In genomic region chr15:59936486-59936885, GRCm38 (mm10) we compare ENCODE assay signal across 18 mouse cellular contexts.
A peak's percentile ranks its signal among the peaks of the same experiment; 100 is the strongest.
DNase-seq lines count a peak whose midpoint lies in the region; ATAC-seq lines count a peak whose summit lies in the region.
"Had no signal": no experiment of that assay in that cellular context is flagged by ENCODE, and none has a peak within 500 bp of the region (broad histone marks: within the 10 kb centered on the region; RNA-seq: fewer than 3 reads in every experiment).

No protein-coding gene starts in this region.

- H3K4me1 ChIP-seq in hindbrain, embryonic 16.5 days (ENCODE audit: control insufficient read depth, insufficient read depth, low read depth, low read length): peaks cover 5% of the 10 kb centered on the region; the same call in 1 of the 2 replicates
- H3K4me1 ChIP-seq in hindbrain, embryonic 13.5 days (replicated peaks): 0 out of 2 replicates have a peak, but pooled peaks cover 6% of the 10 kb centered on the region
- 0 out of 2 replicates have a peak, but pooled peaks cover 13% of the 10 kb centered on the region for H3K4me1 ChIP-seq in lung, embryonic 15.5 days
- H3K4me1 ChIP-seq: heart, embryonic 13.5 days; kidney, embryonic 15.5 days; liver, embryonic 12.5 days; megakaryocyte, embryonic 14.5 days; neural tube, embryonic 12.5 days had no signal

- peaks cover 3% of the 10 kb centered on the region; the same call in 1 of the 2 replicates for H3K9me3 ChIP-seq in hindbrain, embryonic 16.5 days (ENCODE audit: control insufficient read depth, low read length)
- no peaks in the 10 kb centered on the region; the same call in 1 of the 2 replicates for H3K9me3 ChIP-seq in hindbrain, embryonic 13.5 days
- H3K9me3 ChIP-seq in lung, embryonic 15.5 days: no peaks in the 10 kb centered on the region
- H3K9me3 ChIP-seq: G1E; hindbrain, embryonic 15.5 days; kidney, embryonic 15.5 days; liver, embryonic 12.5 days; neural tube, embryonic 12.5 days had no signal

- H3K4me2 ChIP-seq in hindbrain, embryonic 16.5 days (ENCODE audit: low read length): no peak overlapping the region; the same call in 1 of the 2 replicates
- H3K4me2 ChIP-seq in hindbrain, embryonic 13.5 days: no peak overlapping the region
- H3K4me2 ChIP-seq in lung, embryonic 15.5 days: no peak overlapping the region
- H3K4me2 ChIP-seq: heart, embryonic 13.5 days; hindbrain, embryonic 15.5 days; kidney, embryonic 15.5 days; liver, embryonic 12.5 days; neural tube, embryonic 12.5 days had no signal

- no peak overlapping the region for H3K9ac ChIP-seq in hindbrain, embryonic 16.5 days (ENCODE audit: low read depth, low read length)
- no peak overlapping the region for H3K9ac ChIP-seq in hindbrain, embryonic 13.5 days
- H3K9ac ChIP-seq in lung, embryonic 15.5 days: no peak overlapping the region
- H3K9ac ChIP-seq: heart, embryonic 13.5 days; hindbrain, embryonic 15.5 days; kidney, embryonic 15.5 days; liver, embryonic 12.5 days; neural tube, embryonic 12.5 days had no signal

- no peaks in the 10 kb centered on the region for H3K27me3 ChIP-seq in hindbrain, embryonic 16.5 days (replicated peaks; ENCODE audit: control insufficient read depth, insufficient read depth, low read length)
- no peaks in the 10 kb centered on the region for H3K27me3 ChIP-seq in hindbrain, embryonic 13.5 days
- H3K27me3 ChIP-seq in lung, embryonic 15.5 days: no peaks in the 10 kb centered on the region
- H3K27me3 ChIP-seq: heart, embryonic 13.5 days; hindbrain, embryonic 15.5 days; kidney, embryonic 15.5 days; liver, embryonic 12.5 days; megakaryocyte, embryonic 14.5 days; neural tube, embryonic 12.5 days had no signal

- 31% methylated on average over 5 of the region's 5 CpGs for WGBS in hindbrain, embryonic 16.5 days
- 41% methylated on average over 5 of the region's 5 CpGs for WGBS in hindbrain, embryonic 13.5 days
- 15% methylated on average over 5 of the region's 5 CpGs for WGBS in lung, embryonic 15.5 days

- no peaks in the 10 kb centered on the region for H3K36me3 ChIP-seq in hindbrain, embryonic 16.5 days (ENCODE audit: control insufficient read depth, insufficient read depth, low read length)
- no peaks in the 10 kb centered on the region for H3K36me3 ChIP-seq in hindbrain, embryonic 13.5 days
- no peaks in the 10 kb centered on the region for H3K36me3 ChIP-seq in lung, embryonic 15.5 days
- H3K36me3 ChIP-seq: G1E; heart, embryonic 13.5 days; hindbrain, embryonic 15.5 days; kidney, embryonic 15.5 days; liver, embryonic 12.5 days; neural tube, embryonic 12.5 days had no signal

- no peak for ATAC-seq in CD4-positive, CD25-positive, alpha-beta regulatory T cell, adult 4 months
- ATAC-seq in hindbrain, embryonic 16.5 days: 0 out of 2 replicates have a peak, but pooled peaks have one; percentile 48
- no peak for ATAC-seq in hindbrain, embryonic 13.5 days (ENCODE audit: low FRiP score)
- peak; percentile 52; the same call in 1 of the 2 replicates for ATAC-seq in lung, embryonic 15.5 days (ENCODE audit: borderline replicate concordance, extremely low read depth, low FRiP score, low TSS enrichment)
- ATAC-seq: activated CD4-positive, CD25-positive, alpha-beta regulatory T cell, adult 4 months; liver, embryonic 12.5 days had no signal

- no peak overlapping the region for H3K4me3 ChIP-seq in hindbrain, embryonic 16.5 days (ENCODE audit: low read length)
- H3K4me3 ChIP-seq in hindbrain, embryonic 13.5 days: no peak overlapping the region
- no peak overlapping the region for H3K4me3 ChIP-seq in lung, embryonic 15.5 days
- H3K4me3 ChIP-seq: heart, embryonic 13.5 days; hindbrain, embryonic 15.5 days; kidney, embryonic 15.5 days; liver, embryonic 12.5 days; megakaryocyte, embryonic 14.5 days; neural tube, embryonic 12.5 days had no signal

- DNase-seq in CD4-positive, CD25-positive, alpha-beta regulatory T cell, adult 2 months (ENCODE audit: low read depth, low spot score): peak; percentile 37
- no peak for DNase-seq in lung, postnatal 25 days (ENCODE audit: low spot score)
- DNase-seq in lung, postnatal 10 days: peak; percentile 32
- DNase-seq in adrenal gland, adult 18-20 months (ENCODE audit: low spot score in 2 of 2): no peak
- DNase-seq: cerebellum, adult 8-10 months; gastrocnemius, postnatal 14 days had no signal

- no peak overlapping the region for H3K27ac ChIP-seq in hindbrain, embryonic 16.5 days (ENCODE audit: low read depth, low read length)
- no peak overlapping the region for H3K27ac ChIP-seq in hindbrain, embryonic 13.5 days
- no peak overlapping the region for H3K27ac ChIP-seq in lung, embryonic 15.5 days
- H3K27ac ChIP-seq: heart, embryonic 13.5 days; hindbrain, embryonic 15.5 days; kidney, embryonic 15.5 days; liver, embryonic 12.5 days; neural tube, embryonic 12.5 days had no signal

Comparison
In these comparisons a context has a peak if more than half of its experiments do, and no peak if none do; other contexts are left out.
1. DNase-seq: peak in CD4-positive, CD25-positive, alpha-beta regulatory T cell, adult 2 months (single experiment) and lung, postnatal 10 days (single experiment); none in lung, postnatal 25 days (single experiment) and adrenal gland, adult 18-20 months (0 of 2).
2. ATAC-seq: peak in hindbrain, embryonic 16.5 days (single experiment) and lung, embryonic 15.5 days (single experiment); none in CD4-positive, CD25-positive, alpha-beta regulatory T cell, adult 4 months (single experiment) and hindbrain, embryonic 13.5 days (single experiment).